Mouse (Mus musculus): Measurements from ENCODE around the gene Wdr81. TPM values are rescaled to one million over a fixed set of nuclear protein-coding genes. Genes with fewer than 3 reads are reported as not detected.

The Wdr81 gene
- polyA plus RNA-seq, 1 experiment: 12.8 TPM

- no peak for TF ChIP-seq CTCF (IDR thresholded peaks at IDR 0.05; ENCODE audit: extremely low read depth, insufficient read depth, low read length)
- no peak for TF ChIP-seq POLR2A (IDR thresholded peaks at IDR 0.05; ENCODE audit: extremely low read depth, insufficient read depth, low read length)
- Histone ChIP-seq H3K27ac (ENCODE audit: insufficient read depth, low read length) (no peak overlapping the region), H3K4me3 (ENCODE audit: insufficient read depth, low read length) (no peak overlapping the region), H3K4me1 (ENCODE audit: control insufficient read depth, insufficient read depth, low read length) (no peaks in the 10 kb centered on the region)
These were observed 14.7 kb upstream of the Wdr81 start for GRCm38 (mm10) chr11:75469261-75469660.

DNA sequence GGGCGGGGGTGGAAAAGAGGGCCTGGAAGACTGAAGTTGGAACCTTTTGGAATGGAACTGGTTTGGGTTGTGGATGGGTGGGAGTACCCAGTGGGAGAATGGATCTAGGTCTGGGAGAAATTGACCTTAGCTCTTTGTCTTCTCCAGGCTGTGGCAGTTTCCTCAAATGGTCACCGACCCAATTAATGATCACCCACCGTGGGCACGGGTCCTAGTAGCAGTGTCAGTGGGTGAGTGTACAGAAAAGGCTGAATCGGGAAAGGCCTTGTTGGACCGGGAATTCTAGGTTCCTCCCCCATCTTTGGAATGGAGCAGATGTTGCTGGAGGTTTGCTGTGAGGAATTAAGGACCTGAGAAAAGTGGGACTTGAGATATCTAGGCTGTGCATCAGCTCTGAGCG, 13.9 kb upstream of the Wdr81 start:
- H3K4me3 ChIP-seq (ENCODE audit: insufficient read depth, low read length): no peak overlapping the region
- no peak overlapping the region for H3K27ac ChIP-seq (ENCODE audit: insufficient read depth, low read length)
- TF ChIP-seq CTCF (IDR thresholded peaks at IDR 0.05; ENCODE audit: extremely low read depth, insufficient read depth, low read length) (no peak), POLR2A (IDR thresholded peaks at IDR 0.05; ENCODE audit: extremely low read depth, insufficient read depth, low read length) (no peak)

DNA sequence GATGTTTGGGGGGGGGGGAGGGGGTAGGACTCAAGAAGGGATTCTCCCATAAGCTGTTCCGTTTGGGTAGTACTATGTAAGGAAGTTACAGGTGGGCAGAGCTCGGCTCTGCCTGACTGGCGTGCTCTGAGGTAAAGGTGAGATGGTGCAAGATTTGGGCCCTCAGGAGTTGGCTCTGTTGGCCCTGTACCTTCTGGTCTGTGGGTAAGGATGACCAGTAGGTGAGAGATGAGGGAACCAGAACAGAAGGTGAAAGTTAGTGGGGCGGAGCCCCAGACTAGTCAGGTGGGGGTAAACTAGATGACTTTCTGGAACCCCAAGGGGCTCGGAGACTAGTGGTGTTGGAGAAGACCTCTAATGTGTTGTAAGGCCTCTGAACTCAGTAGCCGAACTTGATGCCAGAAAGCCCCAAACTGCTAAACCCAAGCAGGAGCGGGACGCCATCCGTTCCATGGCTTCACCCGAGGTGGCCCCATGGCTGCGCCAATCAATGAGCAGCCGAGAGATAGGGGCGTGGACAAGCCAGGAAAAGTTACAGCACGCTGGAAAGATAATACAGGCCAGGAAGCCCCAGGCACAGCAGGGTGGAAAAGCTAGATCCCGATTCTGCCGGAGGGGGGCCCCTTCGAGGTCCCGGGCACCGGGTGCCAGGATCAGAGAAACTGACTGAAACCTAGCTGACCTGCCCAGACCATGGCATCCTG, 13.1 kb upstream of the Wdr81 start:
- Histone ChIP-seq H3K4me1 (ENCODE audit: control insufficient read depth, insufficient read depth, low read length) (0 out of 2 replicates have a peak, but pooled peaks cover 1% of the 10 kb centered on the region), H3K27ac (ENCODE audit: insufficient read depth, low read length) (no peak overlapping the region), H3K4me3 (ENCODE audit: insufficient read depth, low read length) (no peak overlapping the region)
- no peak for TF ChIP-seq POLR2A (IDR thresholded peaks at IDR 0.05; ENCODE audit: extremely low read depth, insufficient read depth, low read length)
- TF ChIP-seq CTCF (IDR thresholded peaks at IDR 0.05; ENCODE audit: extremely low read depth, insufficient read depth, low read length): no peak

More for the DNA sequence above, 13.9 kb upstream of the Wdr81 start:
- H3K4me1 ChIP-seq (ENCODE audit: control insufficient read depth, insufficient read depth, low read length): no peaks in the 10 kb centered on the region

- Histone ChIP-seq H3K4me1 (ENCODE audit: control insufficient read depth, insufficient read depth, low read length) (peaks cover 3% of the 10 kb centered on the region; the same call in 1 of the 2 replicates), H3K27ac (ENCODE audit: insufficient read depth, low read length) (no peak overlapping the region), H3K4me3 (ENCODE audit: insufficient read depth, low read length) (no peak overlapping the region)
- TF ChIP-seq CTCF (IDR thresholded peaks at IDR 0.05; ENCODE audit: extremely low read depth, insufficient read depth, low read length): 0 out of 2 replicates have a peak, but pooled peaks have one; percentile 3
- no peak for TF ChIP-seq POLR2A (IDR thresholded peaks at IDR 0.05; ENCODE audit: extremely low read depth, insufficient read depth, low read length)
These were observed 12.4 kb upstream of the Wdr81 start for GRCm38 (mm10) chr11:75466731-75467505.

- H3K4me1 ChIP-seq (ENCODE audit: control insufficient read depth, insufficient read depth, low read length): peaks cover 3% of the 10 kb centered on the region
- no peak overlapping the region for H3K27ac ChIP-seq (ENCODE audit: insufficient read depth, low read length)
- TF ChIP-seq CTCF (IDR thresholded peaks at IDR 0.05; ENCODE audit: extremely low read depth, insufficient read depth, low read length) (no peak), POLR2A (IDR thresholded peaks at IDR 0.05; ENCODE audit: extremely low read depth, insufficient read depth, low read length) (no peak)
- H3K4me3 ChIP-seq (ENCODE audit: insufficient read depth, low read length): no peak overlapping the region
These were observed 10.5 kb upstream of the Wdr81 start for GRCm38 (mm10) chr11:75465051-75465450.

DNA sequence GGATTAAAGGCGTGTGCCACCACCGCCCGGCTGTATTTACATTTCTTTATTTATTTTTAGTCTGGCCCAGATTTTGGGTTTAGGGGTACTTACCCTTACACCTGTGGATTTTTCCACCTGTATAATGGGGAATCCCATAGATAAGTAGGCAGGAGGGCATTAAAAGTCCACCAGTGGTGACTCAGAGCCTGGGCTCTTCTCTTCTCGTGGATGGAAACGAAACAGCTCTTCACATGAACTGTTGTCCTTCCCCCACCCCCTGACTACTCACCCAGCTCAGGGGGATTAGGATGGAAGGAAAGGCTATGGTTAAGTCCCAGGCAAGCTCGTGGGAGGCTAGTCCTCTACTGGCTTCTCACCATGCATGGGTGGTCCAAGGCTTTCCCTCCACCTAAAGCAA, 9.9 kb upstream of the Wdr81 start:
- Histone ChIP-seq H3K4me1 (ENCODE audit: control insufficient read depth, insufficient read depth, low read length) (peaks cover 6% of the 10 kb centered on the region), H3K27ac (ENCODE audit: insufficient read depth, low read length) (no peak overlapping the region), H3K4me3 (ENCODE audit: insufficient read depth, low read length) (no peak overlapping the region)
- TF ChIP-seq CTCF (IDR thresholded peaks at IDR 0.05; ENCODE audit: extremely low read depth, insufficient read depth, low read length): no peak
- no peak for TF ChIP-seq POLR2A (IDR thresholded peaks at IDR 0.05; ENCODE audit: extremely low read depth, insufficient read depth, low read length)

DNA sequence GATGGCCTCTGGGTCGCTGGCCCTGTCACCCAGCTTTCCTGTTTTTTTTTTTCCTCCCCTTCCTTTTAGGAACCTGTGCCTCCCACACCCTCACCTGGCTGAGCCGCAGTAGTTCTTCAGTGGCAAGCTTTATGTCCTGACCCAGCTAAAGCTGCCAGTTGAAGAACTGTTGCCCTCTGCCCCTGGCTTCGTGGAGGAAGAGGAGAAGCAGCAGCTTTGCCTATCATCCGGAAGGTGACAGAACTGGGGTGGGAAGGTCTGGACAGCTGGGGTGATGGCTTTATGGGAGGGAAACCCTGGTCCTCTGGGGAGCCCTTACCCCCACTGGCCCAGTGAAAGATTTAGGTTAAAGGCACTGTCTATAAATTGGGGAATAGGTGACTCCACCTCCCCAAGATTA, 9.1 kb upstream of the Wdr81 start:
- Histone ChIP-seq H3K27ac (ENCODE audit: insufficient read depth, low read length) (no peak overlapping the region), H3K4me1 (ENCODE audit: control insufficient read depth, insufficient read depth, low read length) (peaks cover 6% of the 10 kb centered on the region), H3K4me3 (ENCODE audit: insufficient read depth, low read length) (no peak overlapping the region; the same call in 1 of the 2 replicates)
- TF ChIP-seq CTCF (IDR thresholded peaks at IDR 0.05; ENCODE audit: extremely low read depth, insufficient read depth, low read length) (no peak), POLR2A (IDR thresholded peaks at IDR 0.05; ENCODE audit: extremely low read depth, insufficient read depth, low read length) (no peak)

- Histone ChIP-seq H3K4me1 (ENCODE audit: control insufficient read depth, insufficient read depth, low read length) (peaks cover 6% of the 10 kb centered on the region), H3K27ac (ENCODE audit: insufficient read depth, low read length) (peak overlapping the region; percentile 36; the same call in 1 of the 2 replicates), H3K4me3 (ENCODE audit: insufficient read depth, low read length) (peak overlapping the region; percentile 79)
- TF ChIP-seq POLR2A (IDR thresholded peaks at IDR 0.05; ENCODE audit: extremely low read depth, insufficient read depth, low read length) (no peak), CTCF (IDR thresholded peaks at IDR 0.05; ENCODE audit: extremely low read depth, insufficient read depth, low read length) (no peak)
These were observed 8.4 kb upstream of the Wdr81 start for GRCm38 (mm10) chr11:75462865-75463336.

- TF ChIP-seq POLR2A (IDR thresholded peaks at IDR 0.05; ENCODE audit: extremely low read depth, insufficient read depth, low read length): no peak
- TF ChIP-seq CTCF (IDR thresholded peaks at IDR 0.05; ENCODE audit: extremely low read depth, insufficient read depth, low read length): no peak
- Histone ChIP-seq H3K4me1 (ENCODE audit: control insufficient read depth, insufficient read depth, low read length) (peaks cover 6% of the 10 kb centered on the region), H3K27ac (ENCODE audit: insufficient read depth, low read length) (peak overlapping the region; percentile 36), H3K4me3 (ENCODE audit: insufficient read depth, low read length) (peak overlapping the region; percentile 79)
These were observed 7.8 kb upstream of the Wdr81 start for GRCm38 (mm10) chr11:75462253-75462783.

All from cortical plate, adult 2 months (tissue).